Mouse (Mus musculus): ENCODE data around the gene Ogdhl. TPM values are rescaled to one million over a fixed set of nuclear protein-coding genes. Genes with fewer than 3 reads are reported as not detected.

Gene Ogdhl
- polyA plus RNA-seq (2012) = not detected in 2 replicates

DNA sequence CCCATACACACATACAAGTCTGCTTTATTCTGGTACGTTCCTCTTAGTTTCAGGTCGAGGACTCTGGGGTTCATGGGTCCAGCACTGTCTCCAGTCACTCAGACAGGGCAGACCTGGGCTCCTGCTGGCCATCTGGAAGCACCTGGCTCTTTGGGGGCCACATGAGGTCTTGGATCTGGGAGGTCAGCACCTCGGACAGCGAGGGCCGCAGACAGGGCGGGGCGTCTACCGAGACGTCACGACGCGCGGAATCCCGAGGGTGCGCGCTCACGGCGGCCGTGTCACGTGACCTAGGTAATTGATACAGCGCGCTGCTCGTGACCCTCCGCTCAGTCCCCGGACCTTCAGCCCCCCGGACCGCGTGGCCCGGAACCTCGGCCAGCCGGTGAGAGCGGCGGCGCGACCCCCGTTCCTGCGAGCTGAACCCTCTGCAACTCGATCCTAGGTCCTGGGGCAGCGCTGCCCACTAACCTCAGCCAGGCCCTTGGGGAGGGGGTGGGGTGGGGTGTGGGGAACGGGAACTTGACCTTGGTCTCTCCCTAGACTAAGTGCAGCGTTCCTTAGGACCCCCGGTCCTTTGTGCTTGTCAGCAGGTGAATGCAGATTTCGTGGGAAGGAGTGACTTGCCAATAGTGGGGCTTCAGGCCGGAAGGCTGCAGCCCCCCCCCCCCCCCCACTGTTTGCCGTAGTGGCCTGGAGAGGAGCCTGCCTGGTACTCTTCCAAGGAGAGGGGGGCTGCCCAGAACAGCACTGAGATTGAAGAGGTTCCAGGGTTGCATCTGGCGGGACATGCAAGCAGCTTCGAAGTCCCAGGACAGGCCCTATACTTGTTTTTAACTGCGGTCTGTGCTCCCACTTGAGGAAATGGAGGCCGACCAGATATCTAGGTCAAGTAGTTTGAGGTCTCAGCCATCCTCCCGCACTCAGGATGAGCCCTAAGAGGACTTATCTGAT is at the start of gene Ogdhl:
TSS of gene Ogdhl (plus strand) at position 288 of the 954 bp plus-strand sequence.
- Histone ChIP-seq H3K27me3 (ENCODE audit: control insufficient read depth) (no peaks in the 10 kb centered on the region), H3K36me3 (ENCODE audit: control insufficient read depth) (no peaks in the 10 kb centered on the region), H3K4me3 (replicated peaks) (peak within 1 kb of the TSS; percentile 63), H3K4me1 (ENCODE audit: control insufficient read depth) (peaks cover 8% of the 10 kb centered on the region), H3K9me3 (ENCODE audit: control insufficient read depth, low read length) (no peaks in the 10 kb centered on the region)
- TF ChIP-seq GATA1 (IDR thresholded peaks at IDR 0.05; ENCODE audit: low read length) (no peak), TAL1 (IDR thresholded peaks at IDR 0.05; ENCODE audit: low read length) (no peak)

DNA sequence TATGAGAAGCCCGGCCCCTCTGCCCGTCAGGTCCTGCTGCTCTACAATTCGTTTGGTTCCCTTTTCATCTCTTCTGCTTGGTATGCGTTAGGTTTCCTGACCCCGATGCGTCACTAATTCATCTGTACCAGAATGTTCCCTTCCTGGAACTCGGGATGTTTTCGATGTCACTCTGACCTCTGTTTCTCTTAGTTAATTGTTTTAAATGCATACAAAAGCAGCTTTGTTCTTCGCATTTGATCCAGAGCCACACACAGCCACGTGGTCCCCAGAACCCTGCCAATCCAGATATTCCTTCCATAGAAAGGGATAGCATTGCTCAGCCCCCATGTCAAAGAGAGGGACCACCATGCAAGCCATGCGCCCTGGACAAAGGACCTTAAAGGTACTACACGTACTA is 20.2 kb upstream of the Ogdhl start:
- H3K4me1 ChIP-seq (ENCODE audit: control insufficient read depth) = no peaks in the 10 kb centered on the region
- peaks cover 12% of the 10 kb centered on the region for H3K36me3 ChIP-seq (ENCODE audit: control insufficient read depth)
- H3K9me3 ChIP-seq (ENCODE audit: control insufficient read depth, low read length) = no peaks in the 10 kb centered on the region
- no peak overlapping the region for H3K4me3 ChIP-seq (replicated peaks)
- TF ChIP-seq GATA1 (IDR thresholded peaks at IDR 0.05; ENCODE audit: low read length) (no peak), TAL1 (IDR thresholded peaks at IDR 0.05; ENCODE audit: low read length) (no peak)
- no peaks in the 10 kb centered on the region for H3K27me3 ChIP-seq (ENCODE audit: control insufficient read depth)

DNA sequence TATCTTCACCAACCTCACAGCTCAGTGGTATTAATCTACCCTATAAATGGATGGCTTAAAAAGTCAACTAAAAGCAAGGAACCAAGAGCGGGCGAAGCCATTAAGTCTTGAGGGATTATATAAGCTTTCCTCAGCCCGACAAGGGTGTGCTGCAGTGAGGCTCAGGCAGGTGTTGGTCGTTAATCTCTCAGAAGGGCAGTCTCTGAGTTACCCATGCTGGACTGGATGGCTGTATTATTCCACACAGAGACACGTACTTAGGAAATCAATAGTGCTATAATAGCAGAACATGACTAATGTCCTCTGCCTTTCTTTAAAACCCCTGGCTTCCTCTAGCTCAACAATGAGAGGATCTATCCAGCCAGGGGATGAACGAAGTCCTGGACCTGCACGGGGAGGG is 19.4 kb upstream of the Ogdhl start:
- TF ChIP-seq TAL1 (IDR thresholded peaks at IDR 0.05; ENCODE audit: low read length) (no peak), GATA1 (IDR thresholded peaks at IDR 0.05; ENCODE audit: low read length) (no peak)
- Histone ChIP-seq H3K27me3 (ENCODE audit: control insufficient read depth) (no peaks in the 10 kb centered on the region), H3K36me3 (ENCODE audit: control insufficient read depth) (peaks cover 11% of the 10 kb centered on the region), H3K4me1 (ENCODE audit: control insufficient read depth) (no peaks in the 10 kb centered on the region), H3K9me3 (ENCODE audit: control insufficient read depth, low read length) (no peaks in the 10 kb centered on the region), H3K4me3 (replicated peaks) (no peak overlapping the region)

DNA sequence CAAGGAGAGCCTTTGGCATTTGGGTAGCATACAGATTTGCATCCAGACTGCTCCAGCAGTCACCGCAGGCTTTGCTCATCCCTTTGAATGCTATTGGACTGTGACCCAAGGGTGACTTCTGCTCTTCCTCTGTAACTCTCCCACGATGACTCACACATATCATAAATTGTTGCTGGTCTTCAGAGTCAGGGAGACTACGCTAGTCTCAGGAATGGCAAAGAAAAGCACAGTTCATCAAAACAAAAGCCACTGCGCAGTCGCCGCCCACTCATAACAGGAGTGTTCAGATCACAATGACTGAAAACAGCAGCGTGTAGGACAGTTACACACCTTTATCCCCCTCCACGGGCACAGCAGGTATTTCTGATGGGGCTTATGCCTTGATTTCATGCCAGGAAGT is 16.9 kb upstream of the Ogdhl start:
- no peaks in the 10 kb centered on the region for H3K4me1 ChIP-seq (ENCODE audit: control insufficient read depth)
- H3K9me3 ChIP-seq (ENCODE audit: control insufficient read depth, low read length) = no peaks in the 10 kb centered on the region
- TF ChIP-seq TAL1 (IDR thresholded peaks at IDR 0.05; ENCODE audit: low read length) = no peak
- TF ChIP-seq GATA1 (IDR thresholded peaks at IDR 0.05; ENCODE audit: low read length) = no peak
- H3K4me3 ChIP-seq (replicated peaks) = no peak overlapping the region
- no peaks in the 10 kb centered on the region for H3K27me3 ChIP-seq (ENCODE audit: control insufficient read depth)
- H3K36me3 ChIP-seq (ENCODE audit: control insufficient read depth) = 0 out of 2 replicates have a peak, but pooled peaks cover 1% of the 10 kb centered on the region

DNA sequence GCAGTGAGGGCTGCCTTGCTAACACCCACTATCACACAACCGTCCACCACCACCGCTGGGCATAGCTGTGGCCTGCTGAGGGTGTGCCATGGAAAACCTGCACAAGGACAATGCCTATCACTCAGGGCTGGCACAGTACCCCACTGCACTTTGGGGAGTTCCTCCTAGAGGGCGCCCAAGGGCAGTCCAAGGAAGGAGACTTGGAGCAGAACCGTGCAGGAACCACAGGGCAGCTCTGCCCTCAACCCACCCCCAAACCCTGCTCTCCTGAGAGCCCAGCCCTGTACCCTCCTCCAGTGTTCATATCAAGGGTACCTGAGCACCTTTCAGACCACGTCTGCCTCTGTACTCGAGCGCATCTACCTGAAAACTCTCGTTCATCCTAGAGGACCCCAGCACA is 11.9 kb upstream of the Ogdhl start:
- no peaks in the 10 kb centered on the region for H3K27me3 ChIP-seq (ENCODE audit: control insufficient read depth)
- H3K36me3 ChIP-seq (ENCODE audit: control insufficient read depth) = no peaks in the 10 kb centered on the region
- H3K4me3 ChIP-seq (replicated peaks) = no peak overlapping the region
- no peaks in the 10 kb centered on the region for H3K4me1 ChIP-seq (ENCODE audit: control insufficient read depth)
- TF ChIP-seq GATA1 (IDR thresholded peaks at IDR 0.05; ENCODE audit: low read length) = no peak
- no peaks in the 10 kb centered on the region for H3K9me3 ChIP-seq (ENCODE audit: control insufficient read depth, low read length)

DNA sequence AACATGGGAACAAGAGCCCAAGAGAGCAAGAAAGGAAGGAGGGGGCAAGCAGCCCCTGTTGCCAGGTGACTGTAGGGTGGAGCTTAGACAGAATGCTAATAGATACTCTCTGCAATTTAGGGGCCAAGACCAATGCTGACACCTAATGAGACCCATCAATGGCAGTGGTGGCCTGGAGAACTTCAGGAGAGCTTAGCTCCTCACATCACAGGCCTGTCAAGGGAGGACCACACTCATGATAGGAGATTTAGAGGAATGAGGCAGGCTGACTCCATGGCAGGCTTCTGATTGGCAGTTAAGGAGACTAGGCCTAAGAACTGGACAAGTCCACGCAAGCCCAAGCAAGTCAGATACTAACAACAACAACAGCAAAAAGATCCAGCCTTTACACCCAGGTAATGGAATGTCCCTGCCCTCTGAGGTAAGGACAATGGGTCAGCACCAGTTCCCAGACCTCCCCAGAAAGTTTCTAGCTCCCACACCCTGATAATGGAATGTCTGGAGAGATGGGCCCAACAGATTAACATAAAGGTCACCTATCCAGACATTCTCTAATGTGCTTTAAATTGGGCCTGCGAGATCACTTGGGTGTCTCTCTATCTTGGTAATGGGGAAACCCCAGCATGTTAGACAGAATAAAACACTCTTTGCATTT is 10.3 kb upstream of the Ogdhl start:
- no peak overlapping the region for H3K4me3 ChIP-seq (replicated peaks)
- H3K36me3 ChIP-seq (ENCODE audit: control insufficient read depth) = no peaks in the 10 kb centered on the region
- no peaks in the 10 kb centered on the region for H3K27me3 ChIP-seq (ENCODE audit: control insufficient read depth)
- H3K4me1 ChIP-seq (ENCODE audit: control insufficient read depth) = no peaks in the 10 kb centered on the region
- no peaks in the 10 kb centered on the region for H3K9me3 ChIP-seq (ENCODE audit: control insufficient read depth, low read length)
- TF ChIP-seq GATA1 (IDR thresholded peaks at IDR 0.05; ENCODE audit: low read length) (no peak), TAL1 (IDR thresholded peaks at IDR 0.05; ENCODE audit: low read length) (no peak)

DNA sequence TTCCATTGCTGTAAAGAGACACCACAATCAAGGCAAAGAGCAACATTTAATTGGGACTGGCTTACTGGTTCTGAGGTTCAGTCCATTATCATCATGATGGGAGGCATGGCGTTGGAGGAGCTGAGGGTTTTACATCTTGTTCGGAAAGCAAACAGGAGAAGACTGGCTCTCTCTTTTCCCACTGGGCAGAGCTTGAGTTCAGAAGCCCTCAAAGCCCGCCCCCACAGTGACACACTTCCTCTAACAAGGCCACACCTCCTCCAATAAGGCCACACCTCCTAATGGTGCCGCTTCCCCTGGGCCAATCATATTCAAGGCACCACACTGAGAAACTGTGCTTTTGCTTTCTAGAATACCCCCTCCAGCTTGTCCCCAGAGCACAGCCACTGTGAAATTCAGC is 4.0 kb upstream of the Ogdhl start:
- TF ChIP-seq GATA1 (IDR thresholded peaks at IDR 0.05; ENCODE audit: low read length) = no peak
- TF ChIP-seq TAL1 (IDR thresholded peaks at IDR 0.05; ENCODE audit: low read length) = no peak
- H3K4me1 ChIP-seq (ENCODE audit: control insufficient read depth) = peaks cover 8% of the 10 kb centered on the region
- H3K36me3 ChIP-seq (ENCODE audit: control insufficient read depth) = no peaks in the 10 kb centered on the region
- H3K4me3 ChIP-seq (replicated peaks) = no peak overlapping the region
- H3K27me3 ChIP-seq (ENCODE audit: control insufficient read depth) = no peaks in the 10 kb centered on the region
- no peaks in the 10 kb centered on the region for H3K9me3 ChIP-seq (ENCODE audit: control insufficient read depth, low read length)

DNA sequence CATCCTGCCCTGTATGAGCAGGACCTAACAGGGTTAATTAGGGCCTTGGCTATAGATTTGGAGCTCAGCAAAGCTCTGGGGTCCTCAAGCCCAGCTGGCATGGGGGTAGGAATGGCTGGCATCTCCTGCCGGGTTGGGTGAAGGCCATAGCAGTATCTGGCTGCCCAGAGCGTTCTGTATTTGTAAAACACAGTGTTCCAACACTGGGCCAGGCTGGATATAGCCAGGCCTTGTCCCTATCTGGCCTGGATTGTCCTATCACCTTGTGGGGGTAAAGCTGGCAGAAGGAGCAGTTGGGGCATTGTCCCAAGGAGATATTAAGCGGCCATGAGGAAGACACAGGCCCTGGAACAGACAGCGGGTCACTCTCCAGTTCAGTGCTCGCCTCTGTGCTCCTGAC is 1.4 kb downstream of the Ogdhl start:
- no peaks in the 10 kb centered on the region for H3K36me3 ChIP-seq (ENCODE audit: control insufficient read depth)
- H3K4me3 ChIP-seq (replicated peaks) = no peak overlapping the region
- H3K4me1 ChIP-seq (ENCODE audit: control insufficient read depth) = peaks cover 6% of the 10 kb centered on the region
- no peaks in the 10 kb centered on the region for H3K9me3 ChIP-seq (ENCODE audit: control insufficient read depth, low read length)
- no peak for TF ChIP-seq GATA1 (IDR thresholded peaks at IDR 0.05; ENCODE audit: low read length)
- TF ChIP-seq TAL1 (IDR thresholded peaks at IDR 0.05; ENCODE audit: low read length) = no peak
- no peaks in the 10 kb centered on the region for H3K27me3 ChIP-seq (ENCODE audit: control insufficient read depth)

DNA sequence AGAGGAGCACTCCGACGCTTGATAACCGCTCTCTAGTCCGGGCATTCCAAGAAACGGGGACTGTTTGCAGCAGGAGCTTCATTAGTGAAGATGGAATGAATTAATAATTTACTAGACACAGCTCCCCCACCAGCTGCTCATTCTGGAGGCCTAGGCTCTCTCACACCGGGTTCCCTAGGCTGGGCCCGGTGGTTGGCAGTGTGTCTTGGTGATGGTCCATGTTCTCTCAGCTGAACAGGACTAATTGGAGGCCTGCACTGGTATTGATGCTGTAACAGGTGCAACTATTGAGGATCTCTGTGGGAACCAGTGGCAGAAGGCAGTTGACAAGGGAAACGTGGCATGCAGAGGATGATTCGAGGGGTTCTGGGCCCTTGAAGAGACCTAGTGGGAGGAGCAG is 5.5 kb downstream of the Ogdhl start:
- H3K9me3 ChIP-seq (ENCODE audit: control insufficient read depth, low read length) = no peaks in the 10 kb centered on the region
- no peak overlapping the region for H3K4me3 ChIP-seq (replicated peaks)
- H3K36me3 ChIP-seq (ENCODE audit: control insufficient read depth) = no peaks in the 10 kb centered on the region
- no peak for TF ChIP-seq TAL1 (IDR thresholded peaks at IDR 0.05; ENCODE audit: low read length)
- no peak for TF ChIP-seq GATA1 (IDR thresholded peaks at IDR 0.05; ENCODE audit: low read length)
- no peaks in the 10 kb centered on the region for H3K27me3 ChIP-seq (ENCODE audit: control insufficient read depth)
- no peaks in the 10 kb centered on the region for H3K4me1 ChIP-seq (ENCODE audit: control insufficient read depth)

Data from erythroblast, embryonic 14.5 days (primary cell).